Mouse (Mus musculus): Measurements from ENCODE around the gene Cdx2. TPM values are rescaled to one million over a fixed set of nuclear protein-coding genes. Genes with fewer than 3 reads are reported as not detected.
A peak's percentile ranks its signal among the peaks of the same experiment; 100 is the strongest.

Gene Cdx2
- total and polyA plus RNA-seq, 2 experiments from 2014 or later = not detected

DNA sequence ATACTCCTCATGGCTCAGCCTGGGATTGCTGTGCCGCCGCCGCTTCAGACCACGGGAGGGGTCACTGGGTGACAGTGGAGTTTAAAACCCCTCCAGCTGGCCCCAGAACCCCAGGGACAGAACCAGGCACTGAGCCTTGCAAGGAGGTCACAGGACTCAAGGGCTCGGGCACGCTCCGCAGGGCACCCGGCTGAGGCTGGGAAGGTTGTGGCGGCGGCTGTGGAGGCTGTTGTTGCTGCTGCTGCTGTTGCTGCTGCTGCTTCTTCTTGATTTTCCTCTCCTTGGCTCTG, 5.3 kb downstream of the Cdx2 start:
- ATAC-seq (ENCODE audit: low FRiP score) = no peak
- Histone ChIP-seq H3K9ac (replicated peaks; ENCODE audit: low read length, poor library complexity, severe bottlenecking) (no peak overlapping the region), H3K4me3 (ENCODE audit: low read depth, low read length) (no peak overlapping the region), H3K4me1 (ENCODE audit: insufficient read depth, low read length) (no peaks in the 10 kb centered on the region), H3K9me3 (ENCODE audit: low read length) (no peaks in the 10 kb centered on the region), H3K4me2 (ENCODE audit: low read depth, low read length, poor library complexity, severe bottlenecking) (no peak overlapping the region), H3K27ac (ENCODE audit: low read depth, low read length) (no peak overlapping the region), H3K27me3 (ENCODE audit: insufficient read depth, low read length) (peaks cover 99% of the 10 kb centered on the region), H3K36me3 (ENCODE audit: insufficient read depth, low read length) (no peaks in the 10 kb centered on the region)
- WGBS = 1% methylated on average over 10 of the region's 10 CpGs
- TF ChIP-seq CTCF (IDR thresholded peaks at IDR 0.05) = no peak
- DNase-seq (ENCODE audit: low spot score) = no peak

DNA sequence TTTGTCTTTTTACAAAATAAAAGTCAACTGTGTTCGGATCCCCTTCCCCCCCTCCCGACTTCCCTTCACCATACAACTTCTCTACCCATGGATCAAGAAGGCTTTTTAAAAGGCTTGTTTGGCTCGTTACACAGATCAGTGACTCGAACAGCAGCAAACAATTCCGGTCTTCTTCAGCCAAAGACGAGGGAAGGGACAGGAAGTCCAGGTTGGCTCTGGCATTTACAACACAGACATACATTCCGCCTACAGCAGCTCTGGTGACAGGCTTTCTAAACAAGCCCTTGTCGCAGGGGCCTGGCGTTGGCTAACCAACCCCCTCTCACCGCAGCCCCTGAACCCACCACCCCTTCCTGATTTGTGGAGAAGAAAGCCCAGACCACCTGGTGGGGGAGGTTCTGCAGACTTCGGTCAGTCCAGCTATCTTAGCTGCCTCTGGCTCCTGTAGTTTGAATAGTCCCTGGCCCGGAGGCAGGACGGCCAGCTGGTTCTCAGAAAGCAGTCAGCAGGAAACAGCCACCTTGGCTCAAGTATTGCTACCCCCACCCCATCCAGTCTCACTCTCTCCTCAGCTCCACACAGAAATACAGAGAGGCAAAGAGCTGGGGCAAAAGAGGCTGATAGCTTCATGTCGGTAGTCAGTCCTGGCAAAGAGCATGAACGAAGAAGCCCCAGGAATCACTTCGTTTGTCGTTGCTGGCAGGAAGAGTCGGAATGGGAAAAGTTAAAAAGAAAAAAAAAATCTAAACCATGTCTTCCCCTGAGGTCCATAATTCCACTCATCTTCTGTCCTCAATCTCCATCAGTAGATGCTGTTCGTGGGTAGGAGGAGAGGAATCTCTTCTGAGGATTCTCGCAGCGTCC, 5.9 kb downstream of the Cdx2 start:
- Histone ChIP-seq H3K4me2 (ENCODE audit: low read depth, low read length, poor library complexity, severe bottlenecking) (no peak overlapping the region), H3K9me3 (ENCODE audit: low read length) (no peaks in the 10 kb centered on the region), H3K9ac (replicated peaks; ENCODE audit: low read length, poor library complexity, severe bottlenecking) (no peak overlapping the region), H3K4me1 (ENCODE audit: insufficient read depth, low read length) (no peaks in the 10 kb centered on the region), H3K36me3 (ENCODE audit: insufficient read depth, low read length) (no peaks in the 10 kb centered on the region), H3K4me3 (ENCODE audit: low read depth, low read length) (no peak overlapping the region), H3K27ac (ENCODE audit: low read depth, low read length) (no peak overlapping the region), H3K27me3 (ENCODE audit: insufficient read depth, low read length) (peaks cover 93% of the 10 kb centered on the region)
- under 1% methylated on average over 21 of the region's 21 CpGs for WGBS
- DNase-seq (ENCODE audit: low spot score) (no peak), ATAC-seq (ENCODE audit: low FRiP score) (no peak)
- TF ChIP-seq CTCF (IDR thresholded peaks at IDR 0.05) = no peak

- Histone ChIP-seq H3K4me1 (ENCODE audit: insufficient read depth, low read length) (no peaks in the 10 kb centered on the region), H3K27me3 (ENCODE audit: insufficient read depth, low read length) (peaks cover 90% of the 10 kb centered on the region), H3K4me2 (ENCODE audit: low read depth, low read length, poor library complexity, severe bottlenecking) (0 out of 2 replicates have a peak overlapping the region, but pooled peaks have one; percentile 18), H3K9me3 (ENCODE audit: low read length) (no peaks in the 10 kb centered on the region), H3K36me3 (ENCODE audit: insufficient read depth, low read length) (no peaks in the 10 kb centered on the region), H3K27ac (ENCODE audit: low read depth, low read length) (no peak overlapping the region), H3K4me3 (ENCODE audit: low read depth, low read length) (no peak overlapping the region), H3K9ac (replicated peaks; ENCODE audit: low read length, poor library complexity, severe bottlenecking) (no peak overlapping the region)
- WGBS = 5% methylated on average over 4 of the region's 4 CpGs
- ATAC-seq (ENCODE audit: low FRiP score) = no peak
- no peak for DNase-seq (ENCODE audit: low spot score)
- no peak for TF ChIP-seq CTCF (IDR thresholded peaks at IDR 0.05)
These were observed 7.1 kb downstream of the Cdx2 start for GRCm38 (mm10) chr5:147300001-147300363.

DNA sequence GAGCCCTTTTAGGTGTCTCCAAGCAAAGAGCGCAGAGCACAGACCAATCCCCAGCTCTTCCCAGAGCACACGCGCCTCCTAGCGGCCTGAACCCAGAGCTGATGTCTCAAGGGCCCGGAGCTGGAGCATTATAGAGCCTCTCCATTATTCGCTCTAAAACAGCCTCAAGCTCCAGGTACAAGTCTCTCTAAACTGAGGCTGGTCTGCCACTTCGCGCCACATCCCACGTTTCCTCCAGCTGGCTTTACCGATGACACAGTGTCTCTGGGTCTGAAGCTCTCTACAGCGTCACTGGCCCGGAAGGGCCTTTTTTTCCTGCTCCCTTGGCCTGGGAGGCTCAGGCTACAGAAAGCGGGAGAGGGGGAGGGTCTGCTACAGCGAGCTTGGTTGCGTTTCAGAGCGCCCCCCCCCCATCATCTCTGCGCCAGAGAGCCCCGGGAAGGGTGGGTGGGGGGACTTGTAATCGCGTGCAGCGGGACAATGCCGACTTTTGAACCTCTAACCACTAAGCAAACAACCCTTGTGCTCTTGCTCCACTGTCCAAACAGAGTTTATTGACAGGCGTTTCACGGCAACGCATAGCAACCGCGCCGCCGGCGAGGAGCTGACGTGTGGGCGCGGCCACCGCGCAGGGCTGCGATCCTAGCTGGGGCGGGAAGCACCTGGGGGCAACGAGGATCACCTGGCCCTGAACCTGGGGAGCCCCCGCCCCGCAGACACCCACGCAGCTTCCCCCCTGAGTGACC, 7.6 kb downstream of the Cdx2 start:
- no peak overlapping the region for H3K9ac ChIP-seq (replicated peaks; ENCODE audit: low read length, poor library complexity, severe bottlenecking)
- no peaks in the 10 kb centered on the region for H3K4me1 ChIP-seq (ENCODE audit: insufficient read depth, low read length)
- peak; percentile 58 for TF ChIP-seq CTCF (IDR thresholded peaks at IDR 0.05)
- under 1% methylated on average over 40 of the region's 41 CpGs for WGBS
- H3K4me3 ChIP-seq (ENCODE audit: low read depth, low read length) = peak overlapping the region; percentile 9; the same call in 1 of the 2 replicates
- peaks cover 90% of the 10 kb centered on the region for H3K27me3 ChIP-seq (ENCODE audit: insufficient read depth, low read length)
- DNase-seq (ENCODE audit: low spot score) (peak; percentile 51), ATAC-seq (ENCODE audit: low FRiP score) (no peak; the same call in 1 of the 2 replicates)
- H3K4me2 ChIP-seq (ENCODE audit: low read depth, low read length, poor library complexity, severe bottlenecking) = peak overlapping the region; percentile 18; the same call in 1 of the 2 replicates
- no peaks in the 10 kb centered on the region for H3K9me3 ChIP-seq (ENCODE audit: low read length)
- no peak overlapping the region for H3K27ac ChIP-seq (ENCODE audit: low read depth, low read length)
- no peaks in the 10 kb centered on the region for H3K36me3 ChIP-seq (ENCODE audit: insufficient read depth, low read length)

DNA sequence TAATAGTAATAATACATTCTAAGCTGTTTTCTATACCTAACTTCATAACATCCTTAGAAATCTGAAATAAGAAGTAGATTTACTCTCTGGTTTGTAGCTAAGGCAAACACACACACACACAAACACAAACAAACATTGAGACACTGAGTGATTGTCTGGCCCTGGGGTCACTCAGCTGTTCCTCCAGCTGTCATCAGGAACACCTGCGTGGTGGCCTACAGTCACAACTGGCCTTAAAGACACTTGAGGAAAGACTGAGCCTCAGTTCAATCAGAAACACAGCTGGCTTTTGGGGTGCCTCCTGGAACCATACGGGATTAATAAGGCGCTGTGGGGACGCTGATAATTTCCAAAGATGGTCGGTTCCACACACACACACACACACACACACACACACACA, 9.8 kb downstream of the Cdx2 start:
- H3K9me3 ChIP-seq (ENCODE audit: low read length) = no peaks in the 10 kb centered on the region

GRCm38 (mm10) chr5:147294121-147294520, 12.9 kb downstream of the Cdx2 start:
- no peak for ATAC-seq (ENCODE audit: low FRiP score)

More for the DNA sequence above, 9.8 kb downstream of the Cdx2 start:
- TF ChIP-seq CTCF (IDR thresholded peaks at IDR 0.05) = no peak
- 60% methylated on average over 5 of the region's 5 CpGs for WGBS
- no peak for DNase-seq (ENCODE audit: low spot score)
- Histone ChIP-seq H3K9ac (replicated peaks; ENCODE audit: low read length, poor library complexity, severe bottlenecking) (no peak overlapping the region), H3K4me3 (ENCODE audit: low read depth, low read length) (no peak overlapping the region), H3K27me3 (ENCODE audit: insufficient read depth, low read length) (peaks cover 89% of the 10 kb centered on the region), H3K27ac (ENCODE audit: low read depth, low read length) (no peak overlapping the region), H3K4me1 (ENCODE audit: insufficient read depth, low read length) (no peaks in the 10 kb centered on the region), H3K4me2 (ENCODE audit: low read depth, low read length, poor library complexity, severe bottlenecking) (no peak overlapping the region), H3K36me3 (ENCODE audit: insufficient read depth, low read length) (no peaks in the 10 kb centered on the region)
- ATAC-seq (ENCODE audit: low FRiP score) = no peak

More at GRCm38 (mm10) chr5:147294121-147294520, 12.9 kb downstream of the Cdx2 start:
- TF ChIP-seq CTCF (IDR thresholded peaks at IDR 0.05) = peak; percentile 63
- 11% methylated on average over 20 of the region's 20 CpGs for WGBS
- no peak overlapping the region for H3K4me3 ChIP-seq (ENCODE audit: low read depth, low read length)
- H3K4me1 ChIP-seq (ENCODE audit: insufficient read depth, low read length) = no peaks in the 10 kb centered on the region
- H3K36me3 ChIP-seq (ENCODE audit: insufficient read depth, low read length) = no peaks in the 10 kb centered on the region
- no peak overlapping the region for H3K9ac ChIP-seq (replicated peaks; ENCODE audit: low read length, poor library complexity, severe bottlenecking)
- no peak for DNase-seq (ENCODE audit: low spot score)
- H3K27me3 ChIP-seq (ENCODE audit: insufficient read depth, low read length) = peaks cover 65% of the 10 kb centered on the region
- H3K9me3 ChIP-seq (ENCODE audit: low read length) = no peaks in the 10 kb centered on the region
- no peak overlapping the region for H3K27ac ChIP-seq (ENCODE audit: low read depth, low read length)
- H3K4me2 ChIP-seq (ENCODE audit: low read depth, low read length, poor library complexity, severe bottlenecking) = no peak overlapping the region
